Mouse (Mus musculus) megakaryocyte, embryonic 14.5 days (primary cell): ENCODE data around the gene Ntf5. TPM values are rescaled to one million over a fixed set of nuclear protein-coding genes. Genes with fewer than 3 reads are reported as not detected.
"Not testable (repeated sequence)": the region's sequence is repeated elsewhere in the genome, so short reads cannot be mapped to it uniquely, and the experiment has no call there.

Experiments
- H3K27me3 ChIP-seq: replicated peaks from 2 replicates; pipeline ENCODE3; 2012; ENCODE audit warnings: inconsistent platforms
- H3K36me3 ChIP-seq: replicated peaks from 2 replicates; pipeline ENCODE3; 2012; ENCODE audit warnings: low read length, inconsistent platforms, mixed read lengths
- H3K4me1 ChIP-seq: 2 replicates; pipeline ENCODE4 v1.6.1; 2012; ENCODE audit warnings: inconsistent platforms
- H3K4me3 ChIP-seq: replicated peaks from 2 replicates; pipeline ENCODE3; 2012; ENCODE audit warnings: moderate library complexity, mild to moderate bottlenecking, inconsistent platforms
- H3K9me3 ChIP-seq: 2 replicates; pipeline ENCODE4 v1.6.1; 2012; ENCODE audit warnings: inconsistent platforms
- FLI1 ChIP-seq: IDR thresholded peaks from 2 replicates; pipeline ENCODE4 v1.6.1; 2012; ENCODE audit warnings: low read length, inconsistent platforms, mixed read lengths
- GATA1 ChIP-seq: IDR thresholded peaks from 3 replicates; pipeline ENCODE4 v1.6.1; 2012; ENCODE audit warnings: mixed read lengths, low read length, inconsistent platforms, borderline replicate concordance
- polyA plus RNA-seq: library from polyadenylated mRNA; stranded (reverse); fragments of >175 nt; gene quantifications from 2 replicates; pipeline ENCODE4 v1.2.3, GENCODE M21; 2012; ENCODE audit warnings: low replicate concordance; ENCODE audit not compliant: insufficient read depth

Gene Ntf5
- polyA plus RNA-seq, 1 experiment, result not detected

DNA sequence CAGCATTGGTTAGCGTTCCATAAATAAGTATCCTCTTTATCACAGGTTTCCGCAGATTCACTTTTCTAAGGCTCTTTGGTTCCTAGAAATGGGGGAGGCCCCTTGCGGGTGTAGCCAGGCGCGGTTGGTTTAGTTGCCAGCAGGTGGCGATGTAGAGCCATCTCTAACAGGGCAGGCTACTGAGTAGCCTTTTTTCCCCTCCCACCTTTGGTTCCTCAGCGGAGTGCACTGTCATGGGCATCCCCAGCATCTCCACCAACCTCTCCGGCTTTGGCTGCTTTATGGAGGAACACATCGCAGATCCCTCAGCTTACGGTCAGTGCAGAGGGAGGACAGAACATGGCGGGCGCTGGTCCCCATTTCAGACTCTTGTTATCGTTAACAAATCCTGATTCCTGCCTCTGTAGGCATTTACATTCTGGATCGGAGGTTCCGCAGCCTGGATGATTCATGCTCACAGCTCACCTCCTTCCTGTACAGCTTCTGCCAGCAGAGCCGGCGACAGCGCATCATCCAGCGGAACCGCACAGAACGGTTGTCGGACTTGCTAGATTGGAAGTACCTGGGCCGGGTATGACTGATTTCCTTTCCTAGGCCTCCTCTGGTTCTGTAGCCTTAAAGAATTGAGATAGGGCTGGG lies 38.0 kb downstream of the Ntf5 start:
- Histone ChIP-seq H3K36me3 (peaks cover 78% of the 10 kb centered on the region), H3K4me3 (peak overlapping the region; percentile 70), H3K9me3 (no peaks in the 10 kb centered on the region), H3K4me1 (peaks cover 26% of the 10 kb centered on the region), H3K27me3 (no peaks in the 10 kb centered on the region)
- TF ChIP-seq GATA1, result no peak
- TF ChIP-seq FLI1, result no peak

DNA sequence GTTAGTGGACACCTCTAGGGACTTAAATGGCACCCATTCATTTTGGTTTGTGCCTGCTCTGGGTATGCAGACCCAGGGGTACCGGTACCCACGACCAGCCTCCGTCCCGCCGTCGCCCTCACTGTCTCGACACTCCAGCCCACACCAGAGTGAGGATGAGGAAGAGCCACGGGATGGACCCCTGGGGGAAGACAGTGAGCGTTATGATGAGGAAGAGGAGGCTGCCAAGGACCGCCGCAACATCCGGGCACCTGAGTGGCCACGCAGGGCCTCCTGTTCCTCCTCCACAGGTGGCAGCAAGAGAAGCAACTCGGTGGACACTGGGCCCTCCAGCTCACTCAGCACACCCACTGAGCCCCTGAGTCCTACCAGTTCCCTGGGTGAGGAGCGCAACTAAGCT lies 41.5 kb downstream of the Ntf5 start:
- Histone ChIP-seq H3K4me3 (peak overlapping the region; percentile 59), H3K9me3 (no peaks in the 10 kb centered on the region), H3K27me3 (no peaks in the 10 kb centered on the region), H3K36me3 (peaks cover 77% of the 10 kb centered on the region), H3K4me1 (peaks cover 34% of the 10 kb centered on the region)
- no peak for TF ChIP-seq FLI1

DNA sequence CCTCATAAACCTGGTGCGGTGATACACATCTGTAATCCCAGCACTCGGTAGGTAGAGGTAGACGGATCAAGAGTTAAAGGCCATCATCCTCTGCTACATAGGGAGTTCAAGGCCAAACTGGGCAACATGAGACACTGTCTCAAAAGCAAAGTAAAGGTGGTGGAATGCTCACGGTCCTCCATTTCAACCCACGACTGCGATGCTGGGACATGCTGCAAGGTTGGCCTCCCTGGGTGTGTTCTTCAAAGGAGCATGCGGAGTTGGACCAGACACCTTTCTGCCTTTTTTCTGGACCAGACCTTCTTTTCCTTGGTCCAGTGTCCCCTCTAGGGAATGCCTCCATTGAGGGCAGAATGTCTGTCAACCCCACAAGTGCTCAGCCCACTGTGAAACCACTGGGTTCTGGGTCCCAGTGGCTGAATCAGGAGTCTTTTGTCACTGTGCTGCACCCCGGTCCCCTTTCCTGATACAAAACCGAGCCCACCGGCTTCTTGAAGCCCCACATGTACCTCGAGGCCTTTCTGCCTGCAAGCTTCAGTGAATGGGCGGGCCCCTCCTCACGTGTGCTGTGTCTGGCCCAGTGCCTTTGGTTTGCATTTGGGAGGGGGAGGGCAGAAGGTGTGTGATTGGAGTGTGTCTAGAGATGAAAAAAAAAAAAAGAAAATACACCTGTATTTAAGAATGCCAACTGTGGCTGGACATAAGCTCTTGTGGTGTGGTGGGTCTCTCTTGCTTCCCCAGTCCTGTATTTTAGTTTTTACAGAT lies 42.6 kb downstream of the Ntf5 start:
- Histone ChIP-seq H3K27me3 (no peaks in the 10 kb centered on the region), H3K9me3 (no peaks in the 10 kb centered on the region), H3K4me3 (peak overlapping the region; percentile 92), H3K36me3 (peaks cover 83% of the 10 kb centered on the region), H3K4me1 (peaks cover 43% of the 10 kb centered on the region)
- TF ChIP-seq GATA1 (no peak), FLI1 (no peak)

DNA sequence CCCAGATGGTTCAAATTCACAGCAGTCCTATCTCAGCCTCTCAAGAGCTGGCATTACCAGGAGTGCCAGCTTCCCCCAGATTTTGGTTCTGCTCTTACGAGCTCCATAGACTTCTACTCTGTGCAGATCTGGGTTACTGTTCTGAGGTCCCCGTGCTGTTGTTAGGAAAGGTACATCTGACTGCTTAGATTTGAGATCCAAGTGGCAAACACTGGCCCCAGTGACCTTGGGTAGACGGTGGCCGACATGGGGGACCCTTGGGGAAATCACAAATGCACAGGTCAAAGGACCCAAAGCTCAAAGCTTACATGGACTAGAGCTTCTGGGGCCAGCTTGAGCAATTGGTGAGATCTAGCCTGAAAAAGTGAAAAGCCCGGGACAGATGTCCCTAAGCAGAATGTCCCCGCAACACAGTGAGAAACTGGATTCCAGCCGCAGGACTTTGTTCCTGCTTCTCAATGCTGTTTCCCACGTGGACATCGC lies 43.3 kb downstream of the Ntf5 start:
- H3K36me3 ChIP-seq, result peaks cover 84% of the 10 kb centered on the region
- peak overlapping the region; percentile 92 for H3K4me3 ChIP-seq

DNA sequence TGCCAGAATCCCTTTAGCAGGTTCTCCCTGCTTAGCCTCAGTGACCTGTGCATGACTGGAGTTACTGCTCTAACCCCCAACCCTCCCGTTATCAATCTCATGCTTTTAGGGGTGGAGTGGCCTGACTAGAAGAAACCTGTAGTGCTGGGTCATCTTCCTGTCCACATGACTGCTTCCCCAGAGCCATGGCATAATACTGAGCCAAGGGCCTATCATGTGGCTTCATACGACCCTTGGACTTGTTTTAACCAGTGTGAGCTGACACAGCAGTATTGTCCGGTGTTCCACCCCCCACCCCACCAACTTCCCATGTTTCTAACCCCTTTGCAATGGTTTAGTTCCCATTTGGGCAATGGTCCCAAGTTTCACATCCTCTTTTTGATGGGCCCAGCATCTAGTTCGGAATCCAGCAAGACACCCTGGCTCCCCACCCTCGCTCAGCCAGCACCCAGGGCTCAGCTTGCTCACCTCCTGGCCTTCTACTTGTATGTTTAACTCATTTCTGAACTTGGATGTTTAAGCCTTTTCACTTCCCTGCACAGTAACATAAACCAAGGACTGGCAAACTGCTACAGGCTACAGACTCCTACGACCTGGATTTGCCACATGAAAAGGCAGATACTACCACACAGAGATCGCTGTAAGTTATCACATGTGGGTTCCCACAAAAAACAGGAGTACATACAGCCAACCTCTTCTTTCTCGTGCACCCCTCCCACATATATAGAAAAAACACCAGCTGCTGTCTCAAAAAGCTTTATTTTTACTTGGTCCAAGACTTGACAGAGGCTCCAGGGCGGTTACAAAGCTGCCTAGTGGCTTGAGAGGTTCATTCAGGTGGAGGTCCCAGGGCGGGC lies 43.9 kb downstream of the Ntf5 start:
- no peaks in the 10 kb centered on the region for H3K27me3 ChIP-seq
- H3K4me3 ChIP-seq, result peak overlapping the region; percentile 92
- H3K36me3 ChIP-seq, result peaks cover 84% of the 10 kb centered on the region
- H3K9me3 ChIP-seq, result no peaks in the 10 kb centered on the region
- H3K4me1 ChIP-seq, result peaks cover 47% of the 10 kb centered on the region
- TF ChIP-seq FLI1 (no peak), GATA1 (no peak)

More for the DNA sequence above, 43.3 kb downstream of the Ntf5 start:
- H3K4me1 ChIP-seq, result peaks cover 43% of the 10 kb centered on the region
- no peak for TF ChIP-seq FLI1
- no peak for TF ChIP-seq GATA1
- no peaks in the 10 kb centered on the region for H3K27me3 ChIP-seq
- H3K9me3 ChIP-seq, result no peaks in the 10 kb centered on the region

DNA sequence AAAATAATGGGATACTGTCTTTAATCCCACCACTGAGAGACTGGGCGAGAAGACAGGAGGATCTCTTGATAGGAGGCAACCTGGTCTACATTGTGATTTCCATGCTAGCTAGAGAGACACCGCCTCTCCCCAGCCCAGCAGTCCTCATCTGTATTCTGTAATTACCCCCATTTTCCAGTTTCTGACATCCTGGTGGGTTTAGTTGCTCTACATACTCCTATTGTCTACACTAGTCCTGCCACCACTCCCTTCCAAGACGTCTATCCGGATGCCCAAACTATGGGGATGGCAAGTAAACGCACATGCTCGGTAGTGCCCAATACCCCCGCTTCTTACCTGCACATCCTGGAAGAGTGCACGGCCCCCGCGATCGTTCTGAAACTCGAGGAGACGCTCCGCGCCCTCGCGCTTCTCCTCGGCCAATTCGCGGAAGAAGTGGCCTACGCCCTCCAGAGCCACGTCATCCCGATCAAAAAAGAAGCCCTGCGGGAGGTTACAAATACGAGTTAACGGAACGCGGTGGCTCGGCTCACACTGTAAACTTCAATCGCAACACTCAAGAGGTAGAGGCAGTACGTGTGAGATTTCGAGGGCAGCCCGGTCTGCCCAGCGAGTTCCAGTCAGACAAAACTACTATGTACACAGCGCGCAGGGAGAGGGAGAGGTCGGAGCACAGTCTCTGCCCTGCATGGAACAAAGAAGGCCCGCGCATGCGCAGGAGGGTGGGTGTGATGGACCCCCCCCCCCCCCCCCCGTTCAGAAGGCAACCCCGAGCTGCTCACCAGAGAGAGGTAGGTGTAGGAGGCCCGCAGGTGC lies 45.5 kb downstream of the Ntf5 start:
- H3K36me3 ChIP-seq, result peaks cover 86% of the 10 kb centered on the region
- TF ChIP-seq GATA1, result no peak
- no peak for TF ChIP-seq FLI1
- peak overlapping the region; percentile 99 for H3K4me3 ChIP-seq
- H3K9me3 ChIP-seq, result no peaks in the 10 kb centered on the region
- no peaks in the 10 kb centered on the region for H3K27me3 ChIP-seq
- peaks cover 62% of the 10 kb centered on the region for H3K4me1 ChIP-seq

DNA sequence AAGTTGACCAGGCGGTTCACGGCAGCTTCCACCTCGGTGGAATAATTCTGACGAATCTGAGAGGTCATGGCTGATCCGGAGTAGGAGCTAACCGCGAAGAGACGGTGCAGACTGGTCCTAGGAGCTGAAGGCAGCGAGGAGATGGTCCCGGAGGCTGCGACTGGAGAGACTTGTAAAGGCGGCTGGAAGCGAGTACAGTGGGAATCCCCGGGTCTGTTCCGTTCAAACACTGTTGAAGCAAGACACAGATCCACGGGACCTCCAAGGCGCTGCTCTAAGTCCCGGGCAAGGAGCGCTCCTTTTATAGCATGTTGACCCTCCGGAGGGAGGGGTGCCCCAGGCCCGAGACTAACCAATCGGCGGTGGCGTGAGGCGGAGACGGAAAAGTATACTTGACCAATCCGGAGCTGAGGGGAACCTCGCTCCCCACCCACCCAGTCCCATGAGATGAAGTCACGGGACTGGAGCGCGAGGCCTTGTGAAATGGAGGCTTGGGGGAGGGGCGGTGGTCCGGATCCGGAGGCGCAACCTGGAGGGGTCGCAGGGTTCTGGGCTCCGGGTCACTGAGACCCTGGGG lies 46.2 kb downstream of the Ntf5 start, which contains the start of gene Ftl1:
Ftl1 (minus strand) TSS at position 321 of the 577 bp plus-strand sequence.
- H3K27me3 ChIP-seq, H3K9me3 ChIP-seq: not testable (repeated sequence)
- Histone ChIP-seq H3K36me3 (peaks cover 85% of the 10 kb centered on the region), H3K4me1 (peaks cover 68% of the 10 kb centered on the region), H3K4me3 (peak within 1 kb of the TSS; percentile 99)

DNA sequence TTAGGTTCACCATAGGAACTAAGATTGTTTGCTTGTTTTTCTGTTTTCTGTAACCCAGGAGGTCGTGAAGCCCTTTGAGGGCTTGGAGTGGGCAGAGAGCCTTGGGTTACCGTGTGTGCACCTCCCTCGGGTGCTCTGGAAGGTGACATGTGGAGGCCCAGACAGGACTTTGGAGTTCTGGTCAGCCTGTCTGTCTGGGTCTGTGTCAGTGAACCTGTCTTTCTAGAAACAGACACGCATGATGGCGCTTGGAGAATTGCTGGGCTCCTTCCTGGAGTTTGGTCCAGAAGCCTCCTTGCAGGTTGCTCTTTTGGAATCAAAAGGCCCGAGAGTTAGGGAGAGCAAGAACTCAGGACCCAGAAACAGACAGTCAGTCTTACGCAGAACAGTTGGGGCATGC lies 46.9 kb downstream of the Ntf5 start:
- TF ChIP-seq FLI1, result no peak
- TF ChIP-seq GATA1, result no peak
- Histone ChIP-seq H3K36me3 (peaks cover 85% of the 10 kb centered on the region), H3K9me3 (no peaks in the 10 kb centered on the region), H3K4me3 (peak overlapping the region; percentile 91), H3K4me1 (peaks cover 69% of the 10 kb centered on the region), H3K27me3 (no peaks in the 10 kb centered on the region)

DNA sequence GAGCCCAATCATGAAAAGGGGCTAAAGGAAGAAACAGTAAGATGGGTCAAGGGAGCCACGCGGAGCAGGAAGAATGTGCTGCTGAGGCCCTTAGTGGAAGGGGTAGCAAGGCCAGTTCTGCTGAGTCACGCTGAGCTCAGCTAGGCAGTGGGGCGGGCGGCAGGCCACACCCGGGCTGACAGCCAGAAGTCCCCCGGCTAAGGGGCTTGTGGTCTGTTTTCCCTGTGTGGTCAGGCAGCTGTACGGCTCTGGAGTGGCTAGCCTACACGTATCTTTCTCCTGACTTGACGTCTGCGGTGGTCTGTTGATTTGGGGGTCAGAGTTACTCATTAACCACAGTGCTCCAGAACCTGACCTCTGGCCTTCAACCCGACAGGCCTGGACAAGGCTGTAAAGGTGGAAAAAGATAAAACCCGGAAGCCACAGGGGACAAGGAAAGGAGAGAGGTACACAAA lies 47.4 kb downstream of the Ntf5 start:
- no peaks in the 10 kb centered on the region for H3K9me3 ChIP-seq
- TF ChIP-seq GATA1, result 0 out of 3 replicates have a peak, but pooled peaks have one; percentile 12
- no peak for TF ChIP-seq FLI1
- H3K36me3 ChIP-seq, result peaks cover 85% of the 10 kb centered on the region
- peak overlapping the region; percentile 91 for H3K4me3 ChIP-seq
- no peaks in the 10 kb centered on the region for H3K27me3 ChIP-seq
- peaks cover 73% of the 10 kb centered on the region for H3K4me1 ChIP-seq
